Mouse (Mus musculus) adrenal gland, postnatal 36 days (tissue): ENCODE measurements around the gene Acadm. TPM values are rescaled to one million over a fixed set of nuclear protein-coding genes. Genes with fewer than 3 reads are reported as not detected.

Source experiments
- DNase-seq, 2 experiments: peaks; one replicate each; pipeline ENCODE4 v3.0.0; 2021; ENCODE audit warnings: mixed read lengths in 1 of 2
- total RNA-seq, 2 experiments: library from RNA; stranded (reverse); gene quantifications; 2 replicates each; pipeline ENCODE4 v1.2.3; 2021

The Acadm gene
- total RNA-seq, 2 experiments from 2014 or later, result 752 to 759 TPM

DNA sequence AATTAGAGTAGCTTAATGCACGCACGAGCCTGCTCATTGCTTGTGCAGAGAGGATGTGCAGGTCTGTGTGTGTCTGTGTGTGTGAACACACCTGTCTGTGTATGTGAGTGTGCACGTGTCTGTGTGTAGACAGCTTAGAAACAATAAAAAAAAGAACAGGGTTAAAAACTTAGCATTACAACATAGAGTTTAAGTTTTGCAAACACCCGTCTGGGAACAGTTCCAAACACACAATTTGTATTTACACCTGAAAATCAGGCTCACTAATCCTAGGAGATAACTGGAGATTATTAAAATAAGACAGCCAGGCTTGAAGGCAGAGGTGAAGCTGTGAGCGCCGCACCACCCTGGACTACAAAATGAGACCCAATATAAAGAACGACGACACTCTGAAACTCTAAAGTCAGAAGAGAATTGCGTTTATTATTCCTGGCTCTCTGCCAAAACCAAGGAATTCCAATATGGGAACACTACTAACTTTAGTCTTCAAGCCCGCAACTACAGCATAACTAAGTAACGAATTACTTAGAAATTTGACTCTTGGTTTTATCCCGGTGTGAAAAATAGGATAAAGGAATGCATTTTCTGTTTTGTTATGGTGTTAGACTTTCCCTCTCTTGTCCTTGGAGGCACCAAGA lies 1.3 kb downstream of the Acadm start:
- no peak for DNase-seq

DNA sequence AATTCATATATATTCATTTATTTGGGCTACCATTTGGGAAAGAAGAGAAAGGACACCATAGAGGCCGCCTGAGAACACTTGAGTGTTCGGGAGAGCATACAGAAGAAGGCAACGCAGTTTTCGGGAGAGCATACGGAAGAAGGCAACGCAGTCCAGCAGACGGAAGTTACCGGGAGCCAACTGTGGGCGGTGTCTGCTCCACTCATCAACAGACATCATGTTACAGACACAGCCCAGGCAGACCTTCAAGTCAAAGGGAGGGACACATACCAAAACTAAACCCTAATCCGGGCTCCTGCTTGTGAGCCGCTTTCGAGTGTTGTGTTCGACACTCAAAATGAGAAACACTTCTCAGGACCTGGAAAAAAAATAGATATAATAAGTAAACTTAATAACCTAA lies 2.8 kb downstream of the Acadm start:
- DNase-seq, result no peak

DNA sequence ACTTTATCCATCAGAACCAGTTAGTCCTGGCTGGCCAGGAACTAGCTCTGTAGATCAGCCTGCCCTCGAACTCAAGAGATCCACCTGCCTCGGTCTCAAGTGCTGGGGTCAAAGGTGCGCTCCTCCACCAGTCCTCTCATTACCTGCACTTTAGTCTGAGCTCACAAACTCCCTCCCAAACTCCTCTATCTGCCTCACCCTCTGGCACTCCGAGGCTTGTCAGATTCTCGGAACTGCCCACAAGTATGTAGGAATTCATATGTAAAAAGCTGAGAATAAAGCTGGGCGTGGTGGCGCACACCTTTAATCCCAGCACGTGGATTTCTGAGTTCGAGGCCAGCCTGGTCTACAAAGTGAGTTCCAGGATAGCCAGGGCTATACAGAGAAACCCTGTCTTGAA lies 3.9 kb downstream of the Acadm start:
- DNase-seq, result no peak

DNA sequence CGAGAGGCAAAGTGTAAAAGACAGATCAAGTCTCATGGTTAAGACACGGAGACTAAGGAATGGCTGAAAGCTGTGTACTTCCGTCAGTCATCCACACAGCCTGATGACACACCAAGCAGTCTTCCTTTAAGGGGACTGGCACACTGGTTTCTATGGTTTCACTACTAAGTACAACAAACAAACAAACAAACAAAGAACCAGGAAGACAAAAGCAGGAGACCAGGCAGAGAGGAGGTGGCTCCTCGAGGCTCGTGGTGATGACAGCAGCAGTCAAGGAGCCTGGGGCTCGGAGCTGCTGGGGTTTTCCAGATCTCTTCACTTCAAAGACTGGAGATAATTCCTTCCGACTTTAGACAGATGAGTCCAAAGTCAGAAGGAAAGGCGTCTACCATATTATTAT lies 4.4 kb downstream of the Acadm start:
- DNase-seq, result no peak

DNA sequence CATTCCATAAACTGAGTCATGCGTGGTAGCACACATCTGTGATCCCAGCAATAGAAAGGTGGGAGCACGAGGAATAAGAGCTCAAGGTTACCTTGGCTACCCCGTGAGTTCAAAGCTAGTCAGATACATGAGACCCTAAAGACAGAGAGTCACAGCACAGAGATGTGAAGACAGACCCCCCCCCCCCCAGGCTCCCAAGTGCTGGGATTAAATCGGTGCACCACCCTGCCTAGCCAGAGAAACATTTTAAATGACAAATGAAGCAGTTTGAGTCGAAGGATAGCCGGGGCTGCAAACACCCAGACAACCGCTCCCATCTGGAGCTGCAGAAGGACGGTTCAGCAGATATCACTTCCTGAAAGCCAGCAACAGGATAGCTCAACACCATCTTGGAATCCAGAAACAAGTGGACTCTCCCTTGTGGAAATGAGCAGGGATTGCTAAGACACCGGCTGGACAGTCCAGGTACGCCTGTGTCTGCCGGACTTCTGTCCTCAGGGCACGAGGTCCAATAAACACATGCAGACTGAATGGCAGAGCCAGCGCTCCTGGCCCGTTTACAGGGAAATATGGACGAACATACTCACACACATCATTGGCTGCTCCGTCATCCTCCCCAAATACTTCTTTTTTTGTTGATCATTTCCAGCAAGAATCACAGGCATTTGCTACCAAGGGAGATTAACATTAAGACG lies 7.2 kb downstream of the Acadm start:
- DNase-seq, result no peak

DNA sequence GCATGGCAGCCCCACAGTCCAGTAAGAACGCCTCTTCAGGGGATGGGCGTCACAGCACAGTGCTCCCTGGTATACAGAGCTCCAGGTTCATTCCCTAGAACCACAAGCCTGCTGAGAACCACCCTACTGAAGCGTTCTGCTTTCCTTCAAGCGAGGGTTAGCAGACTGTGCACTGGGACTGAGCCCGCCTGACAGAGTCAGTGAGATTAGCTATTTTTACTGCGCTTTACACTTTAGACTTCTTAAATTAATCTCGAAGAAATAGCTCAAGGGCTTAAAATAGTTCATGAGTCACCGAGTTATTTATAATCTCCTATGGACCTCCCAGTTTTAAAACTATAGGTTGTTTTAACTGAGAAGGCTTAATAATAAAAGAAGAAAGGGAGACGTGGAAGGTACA lies 8.6 kb downstream of the Acadm start:
- DNase-seq, result no peak

DNA sequence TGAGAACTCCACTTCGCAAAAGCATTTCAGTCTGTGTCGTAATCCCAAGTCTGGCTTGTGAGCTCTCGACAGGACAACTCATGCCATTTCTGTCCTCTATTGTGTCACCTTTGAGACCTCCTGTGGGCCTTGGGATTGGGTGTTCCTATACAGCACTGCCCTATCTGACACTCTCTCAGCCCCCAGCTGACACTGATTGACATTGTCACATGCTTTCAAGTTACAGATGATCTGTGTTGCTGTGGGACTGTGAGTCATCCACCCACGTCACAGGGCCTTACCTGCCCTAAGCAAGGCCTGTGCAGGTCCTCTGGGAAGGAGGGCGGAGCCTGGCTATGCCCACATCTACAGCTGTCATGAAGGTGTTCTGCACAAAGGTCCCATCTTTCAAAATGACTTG lies 12.0 kb downstream of the Acadm start:
- DNase-seq, result no peak

DNA sequence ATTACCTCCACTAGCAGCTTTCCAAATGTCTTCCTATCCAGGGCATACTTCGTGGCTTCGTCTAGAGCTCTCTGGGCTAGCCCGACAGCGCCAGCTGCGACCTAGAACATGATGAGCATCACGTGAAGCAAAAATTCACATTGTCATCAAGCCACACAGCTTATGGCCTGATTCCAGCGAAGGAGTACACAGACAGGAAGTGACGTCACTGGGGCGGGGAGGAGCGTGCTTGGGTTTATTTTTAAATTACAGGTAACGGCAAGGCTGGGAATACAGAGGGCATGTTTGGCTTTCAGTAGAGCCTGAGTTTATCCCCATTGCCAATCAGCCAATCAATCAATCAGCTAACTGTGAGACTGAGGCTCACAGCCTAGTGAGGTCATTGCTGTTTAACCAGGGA lies 14.9 kb downstream of the Acadm start:
- no peak for DNase-seq

DNA sequence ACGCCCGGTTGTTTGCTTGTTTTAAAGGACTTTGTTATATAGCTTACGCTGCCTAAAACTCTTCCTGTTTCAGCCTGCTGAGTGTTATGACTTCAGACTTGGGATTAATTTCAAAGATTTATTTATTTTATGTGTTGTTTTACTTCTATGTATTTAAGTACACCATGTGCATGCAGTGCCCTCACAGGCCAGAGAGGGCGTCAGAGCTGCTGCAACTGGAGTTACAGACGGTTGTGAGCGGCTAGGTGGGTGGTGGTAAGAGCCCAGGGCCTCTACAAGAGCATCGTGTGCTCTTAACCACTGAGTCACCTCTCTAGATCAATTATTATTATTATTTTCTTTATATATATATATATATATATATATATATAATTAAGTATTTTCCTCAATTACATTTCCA lies 18.1 kb downstream of the Acadm start:
- DNase-seq, result no peak

DNA sequence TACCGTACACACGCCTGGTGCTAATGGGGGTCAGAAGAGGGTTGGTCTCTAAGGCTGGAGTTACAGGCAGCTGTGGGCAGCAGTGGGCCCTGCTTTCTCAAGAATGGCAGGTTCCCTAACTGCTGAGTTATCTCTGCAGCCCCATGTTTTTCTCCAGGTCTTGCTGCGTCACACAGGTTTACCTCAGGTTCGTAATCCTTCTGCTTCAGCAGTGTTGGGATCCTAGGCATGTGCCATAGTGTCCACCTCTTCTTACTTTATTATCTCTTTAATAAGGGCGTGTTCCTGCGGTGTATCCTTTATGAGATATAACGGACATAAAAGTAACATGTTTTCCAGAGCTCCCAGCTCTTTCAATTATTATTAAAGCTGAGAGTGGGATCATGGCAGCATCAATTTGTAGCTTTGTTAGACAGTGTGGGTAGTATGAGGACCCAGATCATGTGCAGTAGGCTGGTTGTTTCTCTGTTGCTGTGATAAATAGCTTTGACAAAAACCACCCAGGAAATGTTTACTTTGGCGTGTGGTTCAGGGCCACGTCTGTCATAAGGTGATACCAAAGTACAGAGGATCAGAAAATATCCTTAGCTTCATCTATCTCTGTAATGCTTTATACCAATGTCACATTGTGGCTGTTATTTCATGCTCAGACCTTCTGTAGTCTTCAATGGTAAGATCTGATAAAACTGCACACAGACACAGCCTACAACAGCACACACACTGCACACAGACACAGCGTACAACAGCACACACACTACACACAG lies 23.1 kb downstream of the Acadm start:
- peak in 1 of 2 experiments; percentile 32 for DNase-seq

DNA sequence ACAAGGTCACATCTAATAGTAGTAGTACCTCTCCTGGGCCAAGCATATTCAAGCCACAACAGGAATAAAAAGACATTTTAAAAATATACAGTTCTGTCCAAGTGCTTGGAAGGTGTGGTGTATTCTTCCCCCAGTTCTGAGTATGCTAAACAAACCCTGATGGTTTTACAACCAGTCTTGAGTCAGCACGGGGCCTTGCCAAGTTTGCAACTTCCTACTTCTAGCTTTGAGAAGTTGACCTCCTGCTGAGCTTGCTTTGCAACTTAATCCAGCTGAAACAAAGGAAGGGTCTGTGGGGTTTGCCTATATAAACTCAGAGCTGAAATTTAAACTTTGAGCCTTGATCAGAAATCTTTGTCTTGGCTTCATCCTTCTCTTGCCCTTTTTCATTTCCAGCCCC lies 27.2 kb downstream of the Acadm start:
- peak; percentile 18 to 36 for DNase-seq

DNA sequence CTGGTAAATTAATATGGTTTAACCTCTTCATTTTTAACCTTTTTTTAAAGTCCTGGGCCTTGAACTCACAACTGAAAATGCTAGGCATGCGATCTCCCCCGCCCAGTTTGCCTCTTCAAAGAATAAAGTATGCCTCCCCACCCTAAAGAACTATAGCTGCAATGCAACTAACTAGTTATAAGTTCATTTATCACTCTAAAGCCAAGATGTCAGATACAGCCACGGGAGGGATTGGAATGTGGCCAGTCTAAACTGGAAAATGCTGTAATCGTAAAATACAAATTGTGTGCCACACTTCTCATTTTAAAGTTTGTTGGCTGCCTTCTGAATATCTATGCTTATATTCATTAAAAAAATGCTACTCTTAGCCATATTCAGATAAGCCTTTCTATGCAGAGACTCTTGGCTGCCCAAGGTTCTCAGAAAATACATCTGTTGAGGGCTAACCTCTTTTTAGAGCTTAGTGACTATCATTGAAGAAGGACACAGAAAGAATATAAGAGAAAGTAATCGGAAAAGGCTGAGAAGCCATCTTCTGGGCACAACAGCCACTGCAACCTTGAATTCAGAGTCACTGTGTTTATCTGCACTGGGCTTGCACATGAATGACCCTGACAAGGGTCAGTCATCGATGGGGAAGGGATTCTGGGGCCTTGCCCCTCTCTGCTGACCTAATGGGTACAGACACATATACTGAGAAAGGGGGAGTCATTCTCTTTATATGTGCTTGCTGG lies 30.8 kb downstream of the Acadm start:
- peak; percentile 27 to 28 for DNase-seq

DNA sequence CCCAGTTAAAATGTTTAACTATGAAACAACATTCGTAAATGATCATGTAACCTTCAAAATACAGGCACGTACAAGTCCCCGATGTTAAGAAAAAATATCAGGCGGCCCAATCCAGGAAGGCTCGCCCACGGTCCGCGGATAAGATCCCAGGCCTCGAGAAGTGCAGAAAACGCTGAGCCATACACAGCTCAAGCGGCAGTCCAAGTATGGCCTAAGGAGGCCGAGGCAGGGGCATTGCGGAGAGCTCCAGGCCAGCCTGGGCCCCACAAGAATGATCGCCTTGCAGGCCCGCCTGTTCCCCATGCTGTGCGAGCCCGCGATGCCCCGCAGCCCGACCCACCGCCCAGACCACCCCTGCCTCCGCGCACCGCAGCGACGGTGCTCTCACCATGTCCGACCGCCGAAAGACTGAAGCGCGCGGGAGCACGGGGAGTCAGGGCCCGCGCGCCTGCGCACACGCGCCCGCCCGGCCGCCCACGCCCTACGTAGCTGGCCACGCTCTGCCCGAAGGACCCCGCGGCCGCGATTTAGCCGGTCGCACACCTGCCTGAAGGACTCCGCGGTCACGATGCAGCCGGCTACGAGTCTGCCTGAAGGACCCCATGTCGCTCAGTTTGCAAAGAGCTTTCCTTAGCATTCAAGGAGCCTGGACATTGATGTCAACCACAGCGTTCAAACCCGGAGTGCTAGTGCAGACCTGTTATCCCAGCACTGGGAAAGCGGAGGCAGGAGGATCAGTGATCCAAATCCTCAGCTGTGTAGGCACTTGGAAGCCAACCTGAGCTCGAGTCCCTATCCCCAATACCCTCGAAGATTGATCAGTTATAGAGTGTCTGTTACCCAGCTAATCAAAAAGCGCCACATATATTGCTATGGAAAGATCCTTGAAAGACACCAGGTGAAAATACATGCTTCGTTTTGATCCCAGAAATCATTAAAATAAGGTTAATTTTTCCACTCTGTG lies 31.6 kb downstream of the Acadm start, which contains the start of gene Rabggtb:
Gene Rabggtb (minus strand): TSS at position 464 of the 964 bp plus-strand sequence.
- peak; percentile 95 to 96 for DNase-seq

DNA sequence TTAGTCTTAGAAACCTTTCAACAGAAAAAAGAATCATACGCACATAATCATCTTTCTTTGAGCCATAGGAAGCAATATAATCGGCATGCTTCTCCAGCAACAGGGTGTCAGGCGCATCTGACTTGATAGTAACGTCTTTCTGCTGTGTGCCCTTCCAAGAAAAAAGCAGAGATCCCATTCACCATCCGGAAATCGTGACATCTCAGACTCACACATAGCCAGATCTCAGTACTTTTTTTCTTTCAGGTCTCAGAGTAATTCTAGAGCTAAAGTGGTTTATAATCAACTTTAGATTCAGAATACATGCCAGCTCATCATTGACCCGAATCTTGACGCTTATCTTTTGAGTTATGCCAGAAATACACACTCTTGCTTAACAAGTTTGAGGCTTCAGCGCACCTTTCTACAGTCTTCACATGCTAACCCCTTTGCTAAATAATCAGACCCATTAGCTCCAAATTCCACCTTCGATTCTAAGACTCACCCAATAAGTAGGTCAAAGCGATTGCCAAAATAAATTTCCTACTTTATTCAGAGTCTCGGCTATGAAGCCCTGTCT lies 32.5 kb downstream of the Acadm start:
- no peak for DNase-seq

DNA sequence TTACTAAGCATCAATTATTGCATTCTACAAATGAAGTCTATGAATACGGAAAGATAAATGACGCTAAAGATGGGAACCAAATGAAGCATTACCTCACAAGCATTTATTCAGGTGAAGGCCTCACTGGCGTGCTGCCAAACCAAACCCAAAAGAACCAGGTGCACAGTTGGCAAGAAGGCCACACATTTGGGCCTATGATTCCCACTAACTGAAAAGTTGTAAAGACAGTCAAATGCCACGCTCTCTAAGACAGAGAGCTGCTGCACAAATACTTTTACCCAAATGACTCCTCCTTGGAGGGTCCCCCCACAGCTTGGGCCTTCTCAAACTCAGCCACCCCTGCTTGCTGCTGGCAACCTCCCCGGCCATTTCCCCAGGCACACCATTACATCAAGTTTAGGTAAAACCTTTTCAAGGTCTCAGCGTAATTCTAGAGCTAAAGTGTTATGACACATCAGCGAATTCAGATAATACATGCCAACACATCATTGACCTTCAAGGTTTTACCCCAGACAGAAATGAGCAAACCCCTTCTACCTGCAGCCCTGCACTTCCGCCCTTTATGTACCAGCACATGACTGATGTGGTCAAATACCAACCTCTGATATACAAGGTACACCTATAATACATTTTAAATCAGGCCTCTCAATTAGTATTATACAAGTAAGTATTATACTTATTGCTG lies 33.1 kb downstream of the Acadm start:
- DNase-seq, result no peak

DNA sequence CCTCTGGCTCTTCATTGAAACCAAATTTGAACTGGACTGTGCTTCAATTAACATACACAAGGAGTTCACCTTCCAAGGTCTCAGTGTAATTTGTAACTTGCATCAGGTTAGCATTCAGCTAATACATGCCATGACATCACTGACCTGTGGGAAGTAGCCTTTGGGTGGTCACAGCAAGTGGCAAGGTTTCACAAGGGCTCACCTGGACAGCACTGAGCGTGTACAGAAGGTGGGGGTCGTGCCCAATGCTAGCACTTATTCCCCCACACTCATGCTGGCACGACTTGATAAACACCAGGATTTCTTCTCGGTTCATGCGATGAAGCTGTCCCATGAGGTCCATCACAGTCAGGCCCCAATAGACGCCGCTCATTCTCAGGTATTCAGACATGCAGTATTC lies 33.9 kb downstream of the Acadm start:
- no peak for DNase-seq

DNA sequence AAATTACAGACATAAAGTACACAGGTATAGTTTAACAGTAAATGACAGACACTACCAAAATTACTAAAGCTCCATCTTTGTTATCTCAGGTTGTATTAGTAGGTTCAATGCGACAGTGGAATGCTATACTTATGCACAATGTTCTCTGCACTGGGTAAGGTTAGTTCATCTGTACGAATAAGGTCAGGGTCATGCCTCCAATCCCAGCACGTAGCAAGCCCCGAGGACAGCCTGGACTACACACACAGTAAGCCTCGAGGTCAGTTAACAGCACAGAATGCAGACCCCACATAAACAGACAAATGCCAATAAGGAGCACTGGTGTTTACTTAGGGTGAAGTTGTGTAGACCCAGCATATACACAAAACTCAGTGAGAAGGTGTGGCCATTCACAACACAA lies 35.5 kb downstream of the Acadm start:
- no peak for DNase-seq

DNA sequence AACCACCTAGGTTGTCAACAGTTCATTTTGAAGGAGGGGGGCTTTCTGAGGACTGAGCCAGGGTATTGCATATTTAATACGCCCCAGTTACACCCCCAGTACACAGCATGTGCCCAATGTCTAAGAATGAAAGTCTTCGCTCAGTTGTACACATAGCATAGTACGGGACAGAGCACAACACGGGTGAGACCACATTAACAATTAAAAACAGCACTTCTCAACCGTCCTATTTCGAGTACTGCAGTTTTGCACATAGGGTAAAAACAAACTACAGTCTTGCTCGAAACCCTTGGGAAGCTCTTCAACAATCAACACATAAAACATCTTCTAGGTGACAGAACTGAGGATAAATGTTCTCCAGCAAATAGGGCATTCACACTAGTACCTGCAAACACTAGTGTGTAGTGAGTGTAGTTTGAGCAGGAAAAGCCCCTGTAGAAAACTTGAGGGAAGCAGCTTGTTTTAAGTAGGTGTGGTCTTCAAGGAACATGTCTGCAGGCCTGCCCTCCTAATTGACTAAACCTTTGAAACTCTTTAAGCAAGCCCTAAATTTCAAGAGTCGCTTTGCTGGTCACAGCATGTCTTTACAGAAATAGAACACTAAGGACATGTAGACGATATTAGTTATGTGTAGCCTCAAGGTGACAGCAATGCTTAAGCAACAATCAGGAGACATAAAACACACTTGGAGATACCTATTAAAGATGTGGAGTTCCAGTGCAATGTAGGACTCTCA lies 38.1 kb downstream of the Acadm start, which contains the start of gene Msh4:
Gene Msh4 (minus strand): TSS at position 3 of the 736 bp plus-strand sequence.
- no peak for DNase-seq
